Mouse (Mus musculus) cerebellum, adult 11 months (tissue): ENCODE data around the gene Vars.

Source experiments
- DNase-seq: peaks from one replicate; pipeline ENCODE4 v3.0.0; 2022

The Vars gene

GRCm38 (mm10) chr17:35050126-35050750 lies 49.5 kb downstream of the Vars start:
- no peak for DNase-seq

GRCm38 (mm10) chr17:35051156-35052086 lies 50.6 kb downstream of the Vars start:
- DNase-seq, result no peak

- no peak for DNase-seq
Observed at GRCm38 (mm10) chr17:35052271-35052798, 51.5 kb downstream of the Vars start.

GRCm38 (mm10) chr17:35055691-35056495 lies 55.1 kb downstream of the Vars start:
- DNase-seq, result no peak

- no peak for DNase-seq
Observed at GRCm38 (mm10) chr17:35057090-35057489, 56.3 kb downstream of the Vars start.

GRCm38 (mm10) chr17:35058316-35058715 lies 57.5 kb downstream of the Vars start:
- no peak for DNase-seq

- DNase-seq, result peak; percentile 83
Observed at GRCm38 (mm10) chr17:35058911-35059892, 58.4 kb downstream of the Vars start, which contains the start of gene Ddah2. Gene Ddah2, plus strand, starts transcription at chr17:35059035.

GRCm38 (mm10) chr17:35060071-35060470 lies 59.3 kb downstream of the Vars start:
- no peak for DNase-seq

GRCm38 (mm10) chr17:35060737-35061297 lies 60.0 kb downstream of the Vars start:
- DNase-seq, result no peak

- no peak for DNase-seq
Observed at GRCm38 (mm10) chr17:35061299-35061698, 60.5 kb downstream of the Vars start.

GRCm38 (mm10) chr17:35063466-35063865 lies 62.7 kb downstream of the Vars start:
- DNase-seq, result no peak

GRCm38 (mm10) chr17:35064378-35064877 lies 63.6 kb downstream of the Vars start:
- peak; percentile 66 for DNase-seq

- DNase-seq, result no peak
Observed at GRCm38 (mm10) chr17:35064951-35065947, 64.5 kb downstream of the Vars start, which contains the start of gene Ly6g6c. Gene Ly6g6c, plus strand, starts transcription at chr17:35065388.
